Mouse (Mus musculus) central nervous system, embryonic 11.5 days (tissue): ENCODE data around the gene Vmn2r69. TPM values are rescaled to one million over a fixed set of nuclear protein-coding genes. Genes with fewer than 3 reads are reported as not detected.

Source experiments
- polyA plus RNA-seq: library from polyadenylated mRNA; depleted of rRNA; stranded (reverse); fragments of >200 nt; gene quantifications from 2 replicates; pipeline ENCODE4 v1.2.3, GENCODE M21; 2012; rRNA removed

Gene Vmn2r69
- polyA plus RNA-seq, result not detected in 2 replicates

GRCm38 (mm10) chr7:85415820-85416219, at the start of gene Vmn2r69:
Vmn2r69 (minus strand) TSS chr7:85415920.

Other genes with a start within 250 kb of the Vmn2r69 start
- gene Vmn2r68, start 178.1 kb downstream of the Vmn2r69 start, polyA plus RNA-seq, result not detected in 2 replicates
- gene Vmn2r71, start 147.2 kb upstream of the Vmn2r69 start, polyA plus RNA-seq, result not detected in 2 replicates
- gene Vmn2r70, start 153.3 kb upstream of the Vmn2r69 start, polyA plus RNA-seq, result not detected in 2 replicates